Mouse (Mus musculus) B cell, adult 2 months (primary cell): ENCODE measurements around the gene Cd22.
"Not testable (repeated sequence)": the region's sequence is repeated elsewhere in the genome, so short reads cannot be mapped to it uniquely, and the experiment has no call there.

Source experiments
- DNase-seq, 2 experiments: peaks; one replicate each; pipeline ENCODE4 v3.0.0; 2022

Gene Cd22

DNA sequence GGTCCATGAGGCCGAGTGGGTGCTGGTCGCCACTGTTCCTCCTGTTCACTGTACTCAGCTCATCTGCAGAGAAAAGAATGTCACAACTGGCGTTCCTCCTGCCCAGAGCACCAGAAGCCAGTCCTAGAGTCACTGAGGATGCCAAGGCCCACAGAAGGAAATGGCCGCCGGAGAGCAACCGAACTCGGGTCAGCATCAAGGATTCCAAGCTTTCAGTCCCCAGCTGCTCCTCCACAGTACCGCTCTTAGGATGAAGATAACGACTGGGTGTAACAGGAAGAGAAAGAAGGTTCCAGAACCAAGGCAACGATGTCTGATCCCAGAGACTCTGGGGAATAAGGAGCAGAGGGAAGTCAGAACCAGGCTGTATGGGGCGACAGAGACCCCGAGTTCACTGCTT, 18.7 kb downstream of the Cd22 start, which contains the start of gene Ffar1:
Gene Ffar1, minus strand, starts transcription at position 101 of the 400 bp plus-strand sequence.
- DNase-seq, result no peak

DNA sequence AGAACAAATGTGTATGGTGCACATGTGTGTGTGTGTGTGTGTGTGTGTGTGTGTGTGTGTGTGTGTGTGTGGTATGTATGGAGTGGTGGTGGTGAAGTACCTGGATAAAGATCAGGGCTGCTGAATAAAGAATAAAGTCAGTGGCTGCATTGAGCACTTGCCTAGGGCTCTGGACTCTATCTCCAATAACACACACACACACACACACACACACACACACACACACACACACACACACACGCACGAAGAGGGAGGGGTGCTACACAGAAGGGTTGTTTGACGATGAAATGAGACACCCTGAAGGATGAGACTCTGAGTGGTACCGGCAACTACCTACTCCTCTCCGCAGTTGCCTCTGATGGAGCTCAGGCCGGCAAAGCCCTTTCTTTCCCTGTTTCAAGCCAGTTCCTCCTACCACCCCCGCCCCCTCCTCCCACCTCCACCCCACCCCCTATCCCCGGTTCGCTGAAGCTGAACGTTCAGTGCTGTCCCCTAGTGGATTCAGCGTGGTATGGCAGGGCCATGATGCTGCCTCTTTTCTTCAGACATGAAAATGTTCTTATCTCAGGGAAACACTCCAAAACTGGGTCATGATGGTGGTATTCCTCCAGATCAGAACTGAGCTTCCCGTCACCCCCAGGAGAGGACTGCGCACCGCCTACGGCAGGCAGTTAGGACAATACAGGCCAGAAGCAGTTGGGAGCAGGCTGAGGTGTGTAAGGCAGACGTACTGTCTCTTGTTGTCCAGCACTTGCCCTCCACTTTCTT, 20.3 kb downstream of the Cd22 start:
- peak; percentile 72 to 73 for DNase-seq

DNA sequence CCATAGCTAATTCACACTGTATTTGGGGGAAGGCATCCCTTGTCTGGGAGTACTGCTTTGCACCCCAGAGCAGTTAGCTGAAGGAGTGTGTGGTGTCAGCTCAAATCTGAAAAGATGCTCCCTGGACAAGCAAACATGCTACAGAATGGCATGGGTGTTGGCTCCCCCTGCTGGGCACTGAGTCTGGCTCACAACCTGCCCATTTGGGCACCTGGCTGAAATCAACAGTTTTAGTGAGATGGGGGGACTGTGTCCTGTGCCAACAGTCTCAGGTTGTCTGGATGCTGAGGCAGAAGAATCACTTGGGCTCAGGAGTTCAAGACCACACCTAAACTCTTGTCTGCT, 20.9 kb downstream of the Cd22 start:
- peak; percentile 93 to 94 for DNase-seq

DNA sequence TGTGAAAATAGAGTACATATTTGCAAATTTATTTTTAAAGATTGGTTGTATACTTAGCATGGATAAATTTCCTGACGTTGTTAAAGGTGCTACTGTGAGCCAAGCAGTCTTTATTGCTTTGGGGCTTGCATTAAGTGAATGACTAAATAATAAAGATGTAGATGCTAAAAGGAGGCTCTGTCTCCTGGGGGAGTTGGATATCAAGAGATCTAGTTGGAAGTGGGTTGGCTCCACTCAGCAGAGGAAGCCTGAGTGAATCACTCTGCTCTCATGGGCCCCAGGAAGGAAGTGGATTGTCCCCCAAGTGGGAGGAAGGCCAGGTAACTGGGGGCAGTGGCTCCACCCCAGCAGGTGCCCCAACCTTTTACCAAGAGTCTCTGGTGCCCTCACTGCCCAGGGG, 22.4 kb downstream of the Cd22 start:
- no peak for DNase-seq

DNA sequence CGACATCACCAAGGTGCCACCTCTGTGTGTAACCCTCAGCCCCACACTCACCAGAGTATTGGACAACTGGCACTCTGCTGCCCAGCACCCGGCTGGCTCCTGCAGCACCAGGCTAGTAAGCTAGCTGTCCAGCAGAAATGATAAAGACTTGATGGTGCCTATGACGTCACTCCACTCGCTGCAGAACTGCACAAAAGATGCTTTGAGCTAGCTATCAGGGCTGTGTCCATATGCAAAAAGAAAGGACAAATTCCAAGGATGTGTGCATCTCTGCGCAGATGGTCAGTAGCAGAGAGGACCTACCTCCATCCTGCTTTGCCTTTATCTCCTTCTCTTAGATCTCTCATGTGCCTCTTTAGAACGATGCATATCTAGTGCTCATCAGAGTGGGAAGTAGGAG, 24.1 kb downstream of the Cd22 start, which contains the start of gene Ffar3:
Gene Ffar3, minus strand, starts transcription at position 101 of the 400 bp plus-strand sequence.
- DNase-seq, result no peak

DNA sequence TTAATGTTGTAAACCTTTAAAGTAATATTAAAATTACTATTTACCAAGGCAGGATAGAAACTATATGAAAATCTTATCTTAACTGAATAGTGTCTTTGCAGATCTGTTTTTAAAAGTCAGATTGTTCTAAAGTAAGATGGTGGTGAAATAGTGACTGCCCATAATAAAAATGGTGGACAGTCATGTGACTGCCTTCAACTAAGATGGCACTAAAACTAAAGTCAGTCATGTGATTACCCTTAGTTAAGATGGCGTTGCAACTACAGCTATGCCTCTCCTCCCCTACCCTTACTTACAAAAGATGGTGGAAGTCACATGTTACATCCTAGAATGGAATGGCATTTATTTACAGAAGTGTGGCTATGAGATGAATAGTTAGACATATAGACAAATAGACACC, 28.7 kb downstream of the Cd22 start:
- DNase-seq, result no peak

DNA sequence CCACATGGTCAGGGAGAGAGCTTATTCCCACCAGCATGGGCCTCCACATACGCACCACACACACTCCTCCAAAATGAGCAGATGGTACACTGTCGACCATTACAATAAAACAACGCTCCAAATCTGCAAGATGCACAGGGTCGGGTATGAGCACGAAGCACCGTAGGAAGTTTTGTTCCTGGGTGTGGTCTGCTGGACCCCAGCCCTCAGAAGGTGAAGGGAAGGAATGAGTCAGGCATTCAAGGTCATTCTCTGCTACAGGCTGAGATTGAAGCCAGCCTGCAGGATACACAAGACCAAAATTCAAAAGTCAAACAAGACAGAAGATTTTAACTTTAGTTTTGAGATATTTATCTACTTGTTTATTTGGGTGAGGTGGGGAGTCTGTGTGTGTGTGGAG, 32.2 kb downstream of the Cd22 start:
- no peak for DNase-seq

DNA sequence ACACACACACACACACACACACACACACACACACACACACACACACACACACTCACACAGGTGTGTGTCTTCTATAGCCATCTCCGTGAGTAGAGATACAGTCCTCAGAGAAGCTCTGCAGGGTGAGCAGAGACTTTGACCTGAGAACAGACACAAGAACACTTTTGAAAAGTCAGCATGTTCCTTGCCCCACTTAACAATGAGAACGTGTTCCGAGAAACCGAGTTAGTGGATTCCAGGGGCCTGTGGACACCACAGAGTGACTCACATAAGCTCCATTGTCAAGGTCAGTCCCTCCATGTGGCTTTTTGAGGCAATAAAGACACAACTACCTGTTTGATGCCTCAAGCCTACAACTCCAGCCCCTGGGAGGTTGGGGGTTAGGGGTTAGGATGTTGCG, 32.8 kb downstream of the Cd22 start:
- DNase-seq, result no peak

DNA sequence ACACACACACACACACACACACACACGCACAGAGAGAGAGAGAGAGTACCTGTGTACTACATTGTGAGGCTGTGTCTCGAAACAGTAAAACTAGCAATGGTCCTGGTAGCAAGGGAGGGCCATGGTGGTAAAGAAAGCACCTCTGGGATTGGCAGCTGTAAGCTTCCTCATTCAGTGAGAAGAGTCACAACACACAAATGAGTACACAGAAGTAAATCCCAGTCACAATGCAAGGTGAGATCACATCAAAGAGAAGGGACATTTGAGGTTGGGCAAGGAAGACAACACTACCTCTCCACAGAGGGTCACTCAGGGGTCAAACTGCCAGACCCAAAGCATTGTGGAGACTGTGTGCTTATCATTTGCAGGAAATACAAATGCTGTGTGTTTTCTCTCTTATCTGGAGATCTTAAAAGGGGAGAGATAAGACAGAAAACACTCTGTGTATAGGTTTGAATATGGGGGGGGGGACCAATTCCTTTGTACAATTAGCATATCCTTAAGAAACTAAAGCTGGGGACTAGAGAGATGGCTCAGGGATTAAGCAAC, 33.6 kb downstream of the Cd22 start:
- peak in 1 of 2 experiments; percentile 30 for DNase-seq

DNA sequence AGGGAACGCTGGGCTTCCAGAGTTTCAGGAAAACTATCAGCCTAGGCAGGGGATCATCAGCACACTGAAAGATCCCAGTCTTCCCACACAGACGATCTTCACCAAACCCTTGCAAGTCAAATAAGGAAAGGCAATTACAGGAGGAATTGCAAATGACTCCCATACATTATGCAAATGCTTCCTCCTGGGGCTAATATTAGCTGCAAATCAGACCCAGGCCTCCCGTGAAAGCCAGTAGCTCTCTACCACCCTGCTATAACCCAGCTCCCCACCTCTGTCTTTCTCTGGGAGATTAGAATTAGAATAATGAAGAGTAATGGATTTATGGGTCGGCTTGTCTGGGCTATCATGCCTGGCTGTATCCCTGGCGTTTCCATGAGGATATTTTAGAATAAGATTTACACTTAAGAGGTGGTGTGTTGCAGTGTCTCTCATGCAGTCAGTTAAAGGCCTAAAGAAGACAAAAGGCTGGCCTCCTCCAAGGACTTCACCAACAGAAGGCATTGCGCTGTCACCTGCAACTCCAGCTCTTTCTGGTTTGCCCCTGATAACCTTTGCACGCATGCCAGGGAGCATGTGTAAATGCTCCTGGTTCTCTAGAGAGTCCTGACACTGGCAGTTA, 35.4 kb downstream of the Cd22 start:
- DNase-seq, result no peak

DNA sequence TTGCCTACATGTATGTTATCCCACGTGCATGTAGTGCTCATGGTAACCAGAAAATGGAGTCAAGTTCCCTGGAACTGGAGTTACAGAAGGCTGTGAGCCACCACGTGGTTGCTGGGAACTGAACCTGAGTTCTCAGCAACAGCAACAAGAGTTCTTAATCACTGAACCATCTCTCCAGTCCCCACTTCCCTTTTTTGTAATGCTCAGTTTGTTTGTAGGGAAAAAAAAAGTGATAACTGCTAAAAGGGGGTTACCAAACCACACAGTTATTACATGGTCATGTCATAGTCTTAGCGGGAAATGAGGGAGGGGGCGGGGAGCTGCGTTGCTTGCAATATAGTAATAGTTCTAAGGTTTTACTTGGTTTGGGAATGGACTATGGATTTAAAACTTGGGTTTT, 38.0 kb downstream of the Cd22 start:
- DNase-seq, result peak; percentile 62 to 71

DNA sequence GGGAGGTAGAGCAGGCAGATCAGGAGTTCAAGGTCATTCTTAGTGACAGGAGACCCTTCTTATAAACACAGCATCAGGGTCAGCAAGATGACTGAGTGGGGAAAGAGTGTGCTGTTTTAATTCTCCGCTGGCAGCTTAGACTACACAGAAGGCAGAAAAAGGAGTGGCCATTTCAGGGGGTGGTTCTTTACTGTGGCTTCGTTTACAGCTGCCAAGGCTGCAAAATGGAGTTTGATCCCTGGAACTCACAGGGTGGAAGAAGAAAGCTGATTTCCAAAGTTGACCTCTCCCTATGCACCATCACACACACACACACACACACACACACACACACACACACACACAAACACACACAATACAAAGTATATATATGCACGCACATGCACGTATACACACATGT, 38.8 kb downstream of the Cd22 start:
- no peak for DNase-seq

DNA sequence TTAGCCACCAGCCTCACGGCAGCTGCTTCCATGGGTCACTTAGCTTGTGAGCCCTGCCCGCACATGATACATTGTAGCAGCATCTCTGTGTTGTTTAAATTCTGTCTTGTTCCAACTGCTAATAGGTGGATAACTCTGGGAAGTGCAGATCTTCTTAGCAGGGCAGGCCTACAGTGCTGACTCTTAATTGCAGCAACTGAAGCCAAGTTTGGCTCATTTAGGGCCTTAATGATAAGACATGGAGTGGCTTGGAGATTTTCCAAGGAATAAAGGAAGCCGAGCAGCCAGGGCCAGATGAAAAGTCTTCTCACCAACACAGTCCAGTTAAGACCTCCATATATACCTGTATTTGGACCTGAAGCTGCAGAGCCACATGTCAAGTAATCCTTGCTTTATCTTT, 39.8 kb downstream of the Cd22 start:
- no peak for DNase-seq

DNA sequence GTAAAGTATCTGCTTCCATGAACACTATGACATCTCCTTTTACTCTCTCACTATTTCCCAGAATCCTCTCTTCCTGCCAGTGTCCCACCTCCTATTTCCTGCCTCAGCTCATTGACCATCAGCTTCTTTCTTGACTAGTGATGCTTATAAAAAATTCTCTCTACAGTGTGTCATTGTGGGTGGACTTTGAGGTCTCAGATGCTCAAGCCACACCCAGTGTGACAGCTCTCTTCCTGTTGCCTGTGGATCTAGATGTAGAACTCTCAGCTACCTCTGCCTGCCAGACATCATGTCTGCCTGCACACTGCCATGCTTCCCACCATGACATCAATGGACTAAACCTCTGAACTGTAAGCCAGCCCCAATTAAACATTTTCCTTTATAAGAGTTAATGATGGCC, 42.9 kb downstream of the Cd22 start:
- DNase-seq, result no peak

DNA sequence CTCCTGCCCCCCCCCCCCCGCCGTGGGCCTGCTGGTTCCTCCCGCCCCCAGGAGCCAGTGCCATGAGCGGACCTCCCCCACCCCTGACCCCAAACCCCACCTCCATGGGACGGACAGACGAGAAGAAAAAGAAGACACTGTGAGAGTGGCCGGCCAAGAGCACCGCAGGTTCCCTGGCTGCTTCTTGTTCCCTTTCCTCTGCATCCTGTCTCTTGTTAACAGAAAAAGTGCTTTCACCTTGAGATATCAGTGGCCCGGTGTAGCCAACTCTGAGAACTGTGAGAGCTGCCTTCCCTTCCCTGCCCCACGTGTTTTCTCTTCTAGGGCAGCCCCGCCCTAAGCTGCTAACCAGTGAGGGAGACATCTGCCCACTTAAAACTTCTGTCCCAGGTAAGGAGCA, 47.5 kb downstream of the Cd22 start:
- DNase-seq, result not testable (repeated sequence)

DNA sequence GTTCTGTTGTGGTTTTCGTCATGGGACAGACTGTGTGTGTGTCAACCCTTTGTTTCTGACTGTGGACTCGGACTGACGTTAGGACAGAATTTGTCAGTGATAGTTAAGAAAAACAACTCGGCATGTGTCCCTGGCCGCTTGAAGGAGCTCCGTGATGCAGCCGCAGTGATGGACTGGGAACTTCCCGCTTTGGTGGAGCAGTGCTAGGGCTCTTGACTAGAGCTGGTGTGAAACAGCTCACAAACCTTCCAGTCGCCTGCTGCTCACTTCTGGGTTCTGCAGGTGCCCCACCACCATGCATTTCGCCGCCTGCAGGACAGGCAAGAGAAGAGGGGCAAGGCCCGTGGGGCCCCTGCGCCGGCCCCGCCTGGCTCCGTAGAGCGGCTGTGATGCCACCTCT, 47.9 kb downstream of the Cd22 start:
- DNase-seq, result no peak

DNA sequence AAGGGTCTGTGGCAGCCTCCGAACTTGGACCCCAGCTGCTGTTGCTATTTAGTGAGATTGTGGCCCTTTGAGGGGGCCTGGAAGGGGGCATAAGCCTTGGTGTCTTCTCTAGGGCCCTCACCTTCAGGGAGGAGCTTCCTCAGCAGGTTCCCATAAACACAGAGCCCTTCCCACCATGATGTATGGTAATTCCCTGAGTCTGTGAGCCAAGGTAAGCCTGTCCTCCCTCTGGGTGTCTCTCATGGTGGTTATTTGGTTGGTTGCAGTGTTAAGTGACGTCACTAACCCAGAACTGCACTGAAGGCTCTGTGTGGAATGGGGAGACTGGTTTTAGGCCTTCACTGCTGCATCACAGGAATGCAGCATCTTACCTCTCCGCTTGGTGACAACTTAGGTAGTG, 50.7 kb downstream of the Cd22 start:
- DNase-seq, result no peak

DNA sequence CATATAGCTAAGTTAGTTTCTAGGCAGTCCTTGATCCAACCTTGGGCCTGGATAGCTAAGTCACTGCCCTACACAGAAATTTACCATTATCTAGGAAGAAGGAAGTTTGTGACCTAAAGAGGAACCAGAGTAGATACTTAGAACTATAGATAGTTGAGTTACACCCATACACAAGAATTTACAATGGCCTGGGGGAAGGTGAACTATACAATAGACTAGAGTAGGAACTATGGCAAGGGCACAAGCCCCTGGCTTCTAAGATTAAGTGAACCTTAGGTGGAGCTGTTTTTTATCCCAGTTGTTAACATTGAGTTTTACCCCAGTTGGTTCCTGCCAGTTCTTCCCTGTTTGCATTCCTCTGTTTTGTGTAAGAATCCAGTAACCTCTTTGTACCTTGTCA, 51.3 kb downstream of the Cd22 start:
- not testable (repeated sequence) for DNase-seq

DNA sequence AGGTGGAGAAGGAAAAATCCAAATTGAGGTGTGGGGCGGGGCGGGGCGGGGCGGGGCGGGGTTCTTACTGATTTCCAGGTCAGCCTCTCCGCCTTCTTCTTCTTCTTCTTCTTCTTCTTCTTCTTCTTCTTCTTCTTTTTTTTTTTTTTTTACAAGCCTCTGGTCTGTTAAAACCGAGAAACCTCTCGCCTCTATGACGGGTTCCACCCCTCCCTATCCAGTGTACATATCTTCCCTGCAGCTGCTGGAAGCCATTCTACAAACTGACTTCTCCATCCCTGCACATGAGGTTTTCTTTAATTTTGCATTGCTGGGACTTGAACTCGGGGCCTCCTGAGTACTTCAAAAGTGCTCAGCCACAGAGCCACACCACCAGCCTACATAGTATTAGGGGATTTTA, 53.5 kb downstream of the Cd22 start:
- DNase-seq, result no peak

DNA sequence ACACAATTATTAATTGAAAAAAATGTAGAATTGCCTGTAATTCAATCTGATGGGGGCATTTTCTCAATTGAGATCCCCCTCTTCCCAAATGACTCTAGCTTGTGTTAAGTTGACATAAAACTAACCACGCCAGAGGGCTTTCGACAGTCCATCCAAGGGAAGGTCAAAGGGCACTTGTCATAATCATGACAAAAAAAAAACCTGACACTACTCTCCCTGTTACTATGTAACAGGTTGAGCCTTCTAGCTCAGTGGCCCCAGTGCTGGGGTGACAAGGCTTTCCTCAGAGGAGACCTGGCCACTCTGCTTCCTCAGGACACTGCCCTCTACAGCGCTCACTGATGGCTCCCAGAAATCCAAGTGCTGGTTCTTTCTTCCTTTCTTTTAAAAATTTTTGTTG, 55.8 kb downstream of the Cd22 start:
- no peak for DNase-seq

DNA sequence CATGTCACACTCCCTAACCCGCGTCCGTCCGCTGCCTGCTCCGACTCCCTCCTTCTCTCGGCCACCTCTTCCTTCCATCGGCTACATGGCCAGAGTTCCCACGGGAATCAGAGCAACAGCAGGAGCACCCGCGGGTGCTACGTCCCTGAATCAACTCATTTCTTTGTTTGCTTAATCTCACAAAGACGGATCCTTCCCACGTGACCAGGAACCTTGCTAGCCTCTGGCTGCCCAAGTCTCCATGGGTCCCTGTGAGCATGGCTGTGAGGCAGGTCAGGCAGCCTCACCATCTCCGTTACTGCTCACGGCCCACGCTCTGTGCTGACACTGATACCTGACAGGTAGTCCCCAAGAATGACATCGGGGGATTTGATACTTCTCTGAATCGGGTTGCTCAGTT, 56.5 kb downstream of the Cd22 start, which contains the start of gene Ffar2:
Gene Ffar2, minus strand, starts transcription at position 101 of the 400 bp plus-strand sequence.
- no peak for DNase-seq

DNA sequence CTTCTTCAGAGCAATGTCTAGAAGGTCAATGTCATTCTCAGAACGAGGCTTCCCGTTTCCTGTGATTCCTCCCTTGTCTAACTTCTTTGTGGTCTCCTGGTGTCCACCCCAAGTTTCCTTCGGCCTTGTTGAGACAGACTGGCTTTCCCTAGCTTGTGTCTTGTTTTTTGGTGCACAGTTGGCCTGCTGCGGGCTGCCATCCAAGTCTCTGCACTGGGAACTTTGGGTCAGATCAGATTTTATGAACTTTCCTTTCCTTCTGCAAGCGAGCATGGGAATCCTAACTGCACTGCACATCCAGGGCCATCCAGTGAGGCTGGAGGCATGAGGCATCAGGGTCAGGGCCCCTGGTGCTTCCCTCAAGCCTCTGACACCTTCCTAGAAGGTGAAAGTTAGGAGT, 58.6 kb downstream of the Cd22 start:
- DNase-seq, result no peak

DNA sequence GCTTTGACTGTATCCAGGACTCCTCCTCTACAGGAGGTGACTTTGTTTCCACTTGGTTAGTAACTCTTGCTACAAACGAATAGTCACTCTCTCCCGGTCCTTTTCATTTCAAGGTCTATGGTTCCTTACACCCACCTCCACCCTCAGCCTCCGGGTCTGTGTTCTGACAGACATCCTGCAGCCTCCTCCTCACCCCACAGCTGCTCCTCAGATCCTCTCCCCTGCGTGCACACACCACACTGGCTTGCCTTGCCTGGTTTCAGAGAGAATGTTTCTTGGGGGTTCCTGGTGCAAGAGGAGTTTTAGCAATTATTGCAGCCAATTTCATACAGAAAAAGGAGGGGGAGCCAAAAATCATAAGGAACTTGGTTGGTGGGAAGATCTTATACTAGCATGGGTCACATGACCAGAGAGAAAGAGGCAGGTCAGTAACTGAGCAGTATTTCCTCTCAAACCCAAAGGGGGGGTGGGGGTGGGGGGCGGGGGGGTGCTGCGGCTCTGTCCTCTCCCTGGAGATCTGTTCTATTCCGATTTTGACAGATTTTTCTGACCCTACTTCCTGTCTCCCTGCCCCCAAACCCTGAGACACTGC, 59.2 kb downstream of the Cd22 start:
- peak in 1 of 2 experiments; percentile 23 for DNase-seq

DNA sequence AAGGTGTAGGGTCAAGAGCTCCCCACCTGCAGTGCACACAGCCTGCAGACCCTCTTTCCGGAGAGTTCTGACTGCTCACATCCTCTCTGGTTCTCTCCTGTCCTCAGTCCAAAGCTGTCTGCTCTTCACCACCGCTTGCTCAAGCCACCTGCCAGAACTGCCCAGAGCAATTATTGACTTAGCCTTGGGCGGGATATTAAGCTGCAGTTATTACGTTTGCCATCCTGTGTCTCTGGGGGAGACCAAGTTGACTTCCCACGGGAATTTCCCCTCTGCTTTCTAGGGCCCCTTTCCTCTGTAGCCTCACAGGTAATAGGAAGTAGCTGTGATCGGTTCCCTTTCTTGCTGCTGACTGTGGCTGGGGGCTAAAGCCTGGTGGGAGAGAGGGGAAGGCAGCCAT, 60.0 kb downstream of the Cd22 start:
- peak in 1 of 2 experiments; percentile 31 for DNase-seq
